Mouse (Mus musculus) liver, embryonic 11.5 days (tissue): ENCODE measurements around the gene Ubxn7. TPM values are rescaled to one million over a fixed set of nuclear protein-coding genes. Genes with fewer than 3 reads are reported as not detected.

Source experiments
- ATAC-seq: fragments of 200-750 bp; cut with Nextera tagmentation; replicated peaks from 2 replicates; pipeline ENCODE4 v1.8.0; 2017; ENCODE audit warnings: moderate number of reproducible peaks, mild to moderate bottlenecking, moderate TSS enrichment, moderate library complexity; ENCODE audit not compliant: low FRiP score
- DNase-seq: peaks from one replicate; pipeline ENCODE4 v3.0.0-alpha.2; 2017; ENCODE audit warnings: low spot score
- H3K27ac ChIP-seq: fragments of 300-500 bp; sonication (generic); 2 replicates; pipeline ENCODE4 v1.5.1; 2014; ENCODE audit warnings: mild to moderate bottlenecking, low read depth, low read length, control low read depth
- H3K27me3 ChIP-seq: fragments of 300-500 bp; sonication (generic); replicated peaks from 2 replicates; pipeline ENCODE4 v1.6.1; 2014; ENCODE audit warnings: low read length, mixed read lengths; ENCODE audit not compliant: control insufficient read depth, insufficient read depth
- H3K36me3 ChIP-seq: fragments of 300-500 bp; sonication (generic); 2 replicates; pipeline ENCODE4 v1.6.1; 2014; ENCODE audit warnings: mild to moderate bottlenecking, low read length, moderate library complexity, mixed read lengths; ENCODE audit not compliant: control insufficient read depth, insufficient read depth
- H3K4me1 ChIP-seq: fragments of 300-500 bp; sonication (generic); replicated peaks from 2 replicates; pipeline ENCODE4 v1.6.1; 2014; ENCODE audit warnings: low read length, mixed read lengths; ENCODE audit not compliant: control insufficient read depth, insufficient read depth
- H3K4me2 ChIP-seq: fragments of 300-500 bp; sonication (generic); 2 replicates; pipeline ENCODE4 v1.6.1; 2014; ENCODE audit warnings: mild to moderate bottlenecking, control low read depth, moderate library complexity
- H3K4me3 ChIP-seq: fragments of 300-500 bp; sonication (generic); 2 replicates; pipeline ENCODE4 v1.5.1; 2014; ENCODE audit warnings: low read depth, low read length, control low read depth
- H3K9ac ChIP-seq: fragments of 300-500 bp; sonication (generic); 2 replicates; pipeline ENCODE4 v1.6.1; 2014; ENCODE audit warnings: low read depth, low read length, control low read depth
- H3K9me3 ChIP-seq: fragments of 300-500 bp; sonication (generic); 2 replicates; pipeline ENCODE4 v1.6.1; 2016; ENCODE audit warnings: low read length, inconsistent platforms, mixed read lengths; ENCODE audit not compliant: control insufficient read depth
- WGBS: fragments of 180-500 bp; shearing (Covaris S2); extraction: QIAGEN DNeasy Blood & Tissue Kit; methylation state at CpG from one replicate; pipeline ENCODE4 v1.1.7; 2014; 5-methylcytosine and 5-hydroxymethylcytosine counted together
- polyA plus RNA-seq: library from polyadenylated mRNA; unstranded; fragments of >200 nt; fragmentation: Nextera tagmentation; extraction: Ambion mirVana; gene quantifications from 2 replicates; pipeline ENCODE4 v1.2.1, GENCODE M21; 2014

Ubxn7 gene
- polyA plus RNA-seq, 1 experiment from 2014 or later = 15.3 TPM

- ATAC-seq = no peak
- DNase-seq = no peak
- 80% methylated on average over 2 of the region's 2 CpGs for WGBS
- Histone ChIP-seq H3K9me3 (no peaks in the 10 kb centered on the region), H3K36me3 (no peaks in the 10 kb centered on the region), H3K4me2 (no peak overlapping the region), H3K27ac (no peak overlapping the region), H3K4me3 (no peak overlapping the region), H3K4me1 (peaks cover 15% of the 10 kb centered on the region), H3K9ac (no peak overlapping the region), H3K27me3 (no peaks in the 10 kb centered on the region)
Measured at GRCm38 (mm10) chr16:32433138-32433537, 101.1 kb downstream of the Ubxn7 start.

DNA sequence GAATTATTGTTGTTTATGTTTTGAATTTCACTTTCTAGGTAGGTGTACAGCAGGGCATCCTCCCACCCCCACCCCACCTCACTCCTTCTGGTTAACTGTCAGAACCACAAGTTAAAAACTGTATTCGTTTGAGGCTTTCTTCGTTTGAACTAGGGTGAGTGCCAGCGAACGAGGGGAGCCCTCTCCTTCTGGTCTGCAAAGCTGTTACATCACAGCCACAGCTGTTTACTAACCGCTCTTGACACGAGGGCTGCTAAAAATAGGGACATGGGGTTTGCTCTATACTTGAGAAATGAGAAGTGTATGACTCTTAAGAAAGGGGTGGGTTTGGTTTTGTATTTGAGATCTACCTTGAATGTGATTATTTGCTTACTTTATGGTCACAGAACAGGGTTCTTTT, 102.0 kb downstream of the Ubxn7 start:
- Histone ChIP-seq H3K9me3 (no peaks in the 10 kb centered on the region), H3K4me2 (peak overlapping the region; percentile 21), H3K9ac (no peak overlapping the region), H3K27ac (no peak overlapping the region), H3K27me3 (no peaks in the 10 kb centered on the region), H3K4me1 (peaks cover 15% of the 10 kb centered on the region), H3K4me3 (no peak overlapping the region), H3K36me3 (no peaks in the 10 kb centered on the region)
- ATAC-seq = no peak
- DNase-seq = no peak
- WGBS = 36% methylated on average over 6 of the region's 6 CpGs

- Histone ChIP-seq H3K9ac (no peak overlapping the region), H3K4me1 (peaks cover 14% of the 10 kb centered on the region), H3K27me3 (no peaks in the 10 kb centered on the region), H3K4me2 (no peak overlapping the region), H3K9me3 (no peaks in the 10 kb centered on the region), H3K36me3 (no peaks in the 10 kb centered on the region), H3K4me3 (no peak overlapping the region), H3K27ac (no peak overlapping the region)
- ATAC-seq (no peak), DNase-seq (no peak)
Measured at GRCm38 (mm10) chr16:32434691-32435090, 102.6 kb downstream of the Ubxn7 start.

DNA sequence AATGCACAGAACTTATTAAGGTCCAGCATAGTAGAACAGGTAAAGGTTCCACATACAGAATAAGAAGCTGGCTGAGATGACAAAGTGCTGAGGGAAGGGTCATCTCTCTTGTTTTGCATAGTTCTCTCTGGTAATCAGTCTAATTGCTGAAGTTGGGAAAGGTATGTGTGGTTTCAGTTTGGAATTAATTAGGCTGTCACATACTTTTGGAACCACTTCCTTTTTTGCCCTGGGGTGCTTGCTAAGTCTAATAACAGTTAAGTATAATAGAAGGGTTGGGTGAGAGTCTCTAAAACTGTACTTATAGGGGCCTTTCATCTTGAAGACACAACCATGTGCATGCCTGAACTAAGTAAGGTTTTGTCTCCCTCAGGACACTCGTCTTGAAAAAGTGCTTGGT, 104.6 kb downstream of the Ubxn7 start:
- DNase-seq (no peak), ATAC-seq (no peak)
- Histone ChIP-seq H3K4me1 (peaks cover 12% of the 10 kb centered on the region), H3K4me3 (no peak overlapping the region), H3K36me3 (peaks cover 3% of the 10 kb centered on the region; the same call in 1 of the 2 replicates), H3K9ac (no peak overlapping the region), H3K27ac (no peak overlapping the region), H3K9me3 (no peaks in the 10 kb centered on the region), H3K4me2 (no peak overlapping the region), H3K27me3 (no peaks in the 10 kb centered on the region)
- 66% methylated on average over 1 of the region's 1 CpGs for WGBS

DNA sequence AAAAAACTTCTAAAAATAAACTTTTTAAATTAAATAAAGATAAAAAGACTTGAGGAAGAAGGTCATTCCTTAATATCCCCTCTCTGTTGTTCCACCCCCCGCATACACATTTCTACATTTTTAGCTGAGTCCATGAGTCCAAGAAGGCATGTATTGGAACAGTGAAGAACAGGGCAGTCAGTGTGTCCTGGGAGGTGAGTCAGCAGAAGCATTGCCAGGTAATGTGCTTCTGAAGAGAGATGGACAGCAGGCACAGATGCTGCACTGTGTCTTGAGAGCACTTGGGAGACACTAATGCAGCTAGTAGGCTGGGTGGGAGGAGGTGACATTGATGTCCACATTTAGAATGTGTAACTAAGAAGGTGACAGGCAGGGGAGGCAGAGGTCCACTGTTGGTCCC, 105.2 kb downstream of the Ubxn7 start:
- DNase-seq = no peak
- Histone ChIP-seq H3K36me3 (peaks cover 3% of the 10 kb centered on the region; the same call in 1 of the 2 replicates), H3K4me2 (no peak overlapping the region), H3K9me3 (no peaks in the 10 kb centered on the region), H3K27ac (no peak overlapping the region), H3K9ac (no peak overlapping the region), H3K4me1 (peaks cover 8% of the 10 kb centered on the region), H3K27me3 (no peaks in the 10 kb centered on the region), H3K4me3 (no peak overlapping the region)
- WGBS = 88% methylated on average over 1 of the region's 1 CpGs
- no peak for ATAC-seq

GRCm38 (mm10) chr16:32441432-32441831, 109.4 kb downstream of the Ubxn7 start:
- Histone ChIP-seq H3K36me3 (peaks cover 3% of the 10 kb centered on the region; the same call in 1 of the 2 replicates), H3K4me2 (no peak overlapping the region), H3K27ac (no peak overlapping the region), H3K9me3 (no peaks in the 10 kb centered on the region), H3K27me3 (no peaks in the 10 kb centered on the region), H3K4me1 (peaks cover 2% of the 10 kb centered on the region; the same call in 1 of the 2 replicates), H3K4me3 (no peak overlapping the region), H3K9ac (no peak overlapping the region)
- no peak for ATAC-seq
- DNase-seq = no peak
- WGBS = 81% methylated on average over 3 of the region's 3 CpGs

Other genes starting within 250 kb of the Ubxn7 start
- 57.1 and 63.0 TPM in 2 replicates for gene Pigx, start 232.5 kb upstream of the Ubxn7 start, polyA plus RNA-seq
- gene Cep19, start 232.5 kb upstream of the Ubxn7 start, polyA plus RNA-seq = 14.3 and 14.7 TPM in 2 replicates
- gene Nrros, start 166.7 kb upstream of the Ubxn7 start, polyA plus RNA-seq = 34.4 and 35.4 TPM in 2 replicates
- 0.62 and 1.2 TPM in 2 replicates for gene Bex6, start 152.4 kb upstream of the Ubxn7 start, polyA plus RNA-seq
- 13.0 and 13.3 TPM in 2 replicates for gene Fbxo45, start 85.1 kb upstream of the Ubxn7 start, polyA plus RNA-seq
- 22.0 and 23.2 TPM in 2 replicates for gene Wdr53, start 85.0 kb upstream of the Ubxn7 start, polyA plus RNA-seq
- gene Smco1, start 60.8 kb upstream of the Ubxn7 start, polyA plus RNA-seq = not detected in 2 replicates
- 19.7 and 20.8 TPM in 2 replicates for gene Rnf168, start 54.8 kb upstream of the Ubxn7 start, polyA plus RNA-seq
- gene Tm4sf19, start 68.2 kb downstream of the Ubxn7 start, polyA plus RNA-seq = not detected in 2 replicates
- 13.8 and 15.1 TPM in 2 replicates for gene Tctex1d2, start 87.4 kb downstream of the Ubxn7 start, polyA plus RNA-seq
- gene Pcyt1a, start 98.7 kb downstream of the Ubxn7 start, polyA plus RNA-seq = 37.0 and 42.8 TPM in 2 replicates
- gene Slc51a, start 155.6 kb downstream of the Ubxn7 start, polyA plus RNA-seq = 1.3 TPM in 2 replicates
- gene Zdhhc19, start 164.0 kb downstream of the Ubxn7 start, polyA plus RNA-seq = not detected in 2 replicates